Mouse (Mus musculus): Measurements from ENCODE around the gene Them7. TPM values are rescaled to one million over a fixed set of nuclear protein-coding genes. Genes with fewer than 3 reads are reported as not detected.

Them7 gene
- polyA plus RNA-seq, 1 experiment from 2014 or later: 0.87 TPM

GRCm38 (mm10) chr2:105380757-105381319 is 156.7 kb downstream of the Them7 start:
- 71% methylated on average over 3 of the region's 3 CpGs for WGBS
- Histone ChIP-seq H3K4me1 (replicated peaks) (no peaks in the 10 kb centered on the region), H3K4me2 (no peak overlapping the region), H3K9ac (no peak overlapping the region), H3K27me3 (no peaks in the 10 kb centered on the region), H3K9me3 (replicated peaks) (no peaks in the 10 kb centered on the region), H3K27ac (no peak overlapping the region), H3K4me3 (no peak overlapping the region), H3K36me3 (peaks cover 10% of the 10 kb centered on the region; the same call in 1 of the 2 replicates)
- no peak for ATAC-seq (replicated peaks; ENCODE audit: insufficient number of reproducible peaks, insufficient read depth, low FRiP score, low read depth)

DNA sequence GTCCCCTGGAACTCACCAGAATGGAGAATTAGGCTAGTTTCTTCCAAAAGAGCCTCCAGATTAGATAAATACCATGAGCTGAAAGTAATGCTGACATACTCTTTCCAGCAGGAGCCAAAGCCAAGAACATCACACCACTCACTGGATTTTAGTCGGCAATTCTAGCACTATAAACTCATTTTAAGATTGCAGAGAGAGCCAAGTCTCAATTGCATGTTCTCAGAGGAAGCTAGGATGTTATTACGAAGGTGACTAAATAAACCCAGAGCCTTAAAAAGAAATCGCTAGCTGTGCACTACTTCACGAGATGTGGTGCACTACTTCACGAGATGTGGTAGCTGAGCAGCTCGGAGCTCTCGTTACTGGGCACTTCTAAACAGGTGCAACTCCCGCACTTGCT is 158.9 kb downstream of the Them7 start:
- WGBS: 82% methylated on average over 8 of the region's 8 CpGs
- H3K9me3 ChIP-seq (replicated peaks): no peaks in the 10 kb centered on the region
- H3K9ac ChIP-seq: no peak overlapping the region
- no peaks in the 10 kb centered on the region for H3K4me1 ChIP-seq (replicated peaks)
- H3K4me2 ChIP-seq: no peak overlapping the region
- no peak overlapping the region for H3K4me3 ChIP-seq
- no peak overlapping the region for H3K27ac ChIP-seq
- no peaks in the 10 kb centered on the region for H3K27me3 ChIP-seq
- no peak for ATAC-seq (replicated peaks; ENCODE audit: insufficient number of reproducible peaks, insufficient read depth, low FRiP score, low read depth)
- peaks cover 30% of the 10 kb centered on the region for H3K36me3 ChIP-seq

- ATAC-seq (replicated peaks; ENCODE audit: insufficient number of reproducible peaks, insufficient read depth, low FRiP score, low read depth): no peak
Measured at GRCm38 (mm10) chr2:105384998-105385397, 160.9 kb downstream of the Them7 start.

DNA sequence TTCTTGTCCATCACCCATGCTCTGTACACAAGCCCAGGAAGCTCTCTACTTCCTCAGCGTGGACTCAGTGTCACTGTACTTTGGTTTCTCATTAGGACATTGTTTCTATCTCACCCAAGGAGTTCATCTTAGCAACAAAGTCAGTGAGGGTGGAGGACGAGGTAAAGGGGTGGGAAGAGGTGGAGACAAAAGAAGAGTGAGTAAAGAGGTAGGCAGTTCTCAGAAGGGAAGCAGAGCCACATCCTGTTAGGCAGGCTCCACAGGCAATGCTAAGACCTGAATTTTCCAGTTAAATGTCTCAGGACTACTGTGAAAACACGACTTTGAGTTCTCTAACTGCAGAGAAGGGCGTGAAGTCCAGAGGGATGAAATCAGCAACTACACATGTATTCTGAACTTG is 162.3 kb downstream of the Them7 start:
- no peak for ATAC-seq (replicated peaks; ENCODE audit: insufficient number of reproducible peaks, insufficient read depth, low FRiP score, low read depth)
- no peaks in the 10 kb centered on the region for H3K9me3 ChIP-seq (replicated peaks)
- no peak overlapping the region for H3K4me2 ChIP-seq
- no peaks in the 10 kb centered on the region for H3K27me3 ChIP-seq
- H3K27ac ChIP-seq: no peak overlapping the region
- H3K4me1 ChIP-seq (replicated peaks): no peaks in the 10 kb centered on the region
- H3K36me3 ChIP-seq: peaks cover 52% of the 10 kb centered on the region
- no peak overlapping the region for H3K9ac ChIP-seq
- no peak overlapping the region for H3K4me3 ChIP-seq
- WGBS: 80% methylated on average over 4 of the region's 4 CpGs

More at GRCm38 (mm10) chr2:105384998-105385397, 160.9 kb downstream of the Them7 start:
- H3K27ac ChIP-seq: no peak overlapping the region
- H3K4me1 ChIP-seq (replicated peaks): no peaks in the 10 kb centered on the region
- H3K27me3 ChIP-seq: no peaks in the 10 kb centered on the region
- 75% methylated on average over 3 of the region's 3 CpGs for WGBS
- peaks cover 45% of the 10 kb centered on the region for H3K36me3 ChIP-seq
- no peak overlapping the region for H3K9ac ChIP-seq
- no peak overlapping the region for H3K4me2 ChIP-seq
- no peaks in the 10 kb centered on the region for H3K9me3 ChIP-seq (replicated peaks)
- no peak overlapping the region for H3K4me3 ChIP-seq

DNA sequence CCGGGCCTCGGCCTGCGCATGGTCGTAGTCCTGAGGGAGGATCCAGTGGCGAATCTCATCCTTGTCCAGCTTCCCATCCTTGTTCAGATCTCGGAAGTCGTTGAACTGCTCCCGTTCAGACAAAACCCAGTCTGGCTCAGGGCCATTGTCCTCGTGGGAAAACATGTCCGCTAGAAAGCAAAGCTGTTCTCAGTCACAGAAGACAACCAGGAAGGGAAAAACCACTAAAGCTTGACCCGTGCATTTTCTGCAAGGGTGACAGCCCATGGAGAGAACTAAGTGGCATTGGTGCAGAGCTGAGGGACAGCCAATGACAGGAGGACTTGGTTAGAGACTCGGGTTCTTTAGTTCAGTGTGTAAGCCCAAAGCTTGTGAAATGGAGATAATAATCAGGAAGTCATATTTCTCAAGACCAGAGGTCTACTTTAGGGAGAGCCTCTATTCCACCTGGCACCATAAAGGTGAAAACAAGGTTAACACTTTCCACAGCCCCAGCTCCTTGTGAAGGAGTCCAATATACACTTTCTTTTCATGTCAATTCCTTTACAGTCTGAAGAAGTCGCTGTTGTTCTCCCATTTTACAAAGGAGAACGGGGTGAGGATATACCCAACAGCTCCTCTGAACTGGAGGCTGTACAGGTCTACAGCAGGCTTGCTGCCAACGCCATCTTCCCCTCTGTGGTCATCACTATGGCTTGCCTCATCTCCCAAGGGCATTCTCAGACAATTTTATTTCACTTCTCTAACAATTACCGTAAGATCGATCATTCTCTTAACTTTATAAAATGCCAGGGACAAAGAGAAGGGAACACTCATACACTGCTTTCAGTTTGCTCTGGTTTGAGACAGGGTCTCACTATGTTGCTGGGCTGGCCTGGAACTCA is 165.1 kb downstream of the Them7 start:
- no peaks in the 10 kb centered on the region for H3K4me1 ChIP-seq (replicated peaks)
- H3K4me2 ChIP-seq: no peak overlapping the region
- no peak overlapping the region for H3K27ac ChIP-seq
- 81% methylated on average over 17 of the region's 17 CpGs for WGBS
- no peaks in the 10 kb centered on the region for H3K27me3 ChIP-seq
- H3K9ac ChIP-seq: no peak overlapping the region
- ATAC-seq (replicated peaks; ENCODE audit: insufficient number of reproducible peaks, insufficient read depth, low FRiP score, low read depth): no peak
- no peak overlapping the region for H3K4me3 ChIP-seq
- H3K9me3 ChIP-seq (replicated peaks): no peaks in the 10 kb centered on the region
- H3K36me3 ChIP-seq: peaks cover 69% of the 10 kb centered on the region

GRCm38 (mm10) chr2:105390653-105391413 is 166.7 kb downstream of the Them7 start:
- no peak for ATAC-seq (replicated peaks; ENCODE audit: insufficient number of reproducible peaks, insufficient read depth, low FRiP score, low read depth)
- peaks cover 66% of the 10 kb centered on the region for H3K36me3 ChIP-seq
- H3K4me3 ChIP-seq: no peak overlapping the region
- peaks cover 5% of the 10 kb centered on the region; the same call in 1 of the 2 replicates for H3K4me1 ChIP-seq (replicated peaks)
- no peak overlapping the region for H3K9ac ChIP-seq
- H3K27ac ChIP-seq: no peak overlapping the region
- H3K9me3 ChIP-seq (replicated peaks): no peaks in the 10 kb centered on the region
- no peaks in the 10 kb centered on the region for H3K27me3 ChIP-seq
- 63% methylated on average over 6 of the region's 6 CpGs for WGBS
- no peak overlapping the region for H3K4me2 ChIP-seq

DNA sequence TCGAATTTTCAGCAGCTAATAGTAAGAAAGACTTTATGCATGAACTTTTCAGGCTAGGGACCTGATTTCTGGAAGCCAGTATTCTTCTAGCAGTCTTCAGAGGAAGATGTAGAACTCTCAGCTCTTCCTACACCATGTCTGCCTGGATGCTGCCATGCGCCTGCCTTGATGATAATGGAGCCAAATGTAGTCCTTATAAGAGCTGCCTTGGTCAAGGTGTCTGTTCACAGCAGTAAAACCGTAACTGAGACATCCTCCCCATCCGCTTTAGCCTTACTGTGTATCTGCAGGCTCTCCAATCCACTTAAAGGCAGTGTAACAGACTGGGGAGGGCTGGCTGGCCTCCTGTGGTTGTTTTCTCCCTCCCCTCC is 167.3 kb downstream of the Them7 start:
- H3K27ac ChIP-seq: no peak overlapping the region
- no peaks in the 10 kb centered on the region for H3K9me3 ChIP-seq (replicated peaks)
- H3K36me3 ChIP-seq: peaks cover 60% of the 10 kb centered on the region
- H3K9ac ChIP-seq: no peak overlapping the region
- H3K4me2 ChIP-seq: no peak overlapping the region
- WGBS: 84% methylated on average over 4 of the region's 4 CpGs
- H3K4me1 ChIP-seq (replicated peaks): peaks cover 11% of the 10 kb centered on the region
- ATAC-seq (replicated peaks; ENCODE audit: insufficient number of reproducible peaks, insufficient read depth, low FRiP score, low read depth): no peak
- H3K4me3 ChIP-seq: no peak overlapping the region
- H3K27me3 ChIP-seq: no peaks in the 10 kb centered on the region

GRCm38 (mm10) chr2:105392514-105392913 is 168.4 kb downstream of the Them7 start:
- H3K4me2 ChIP-seq: no peak overlapping the region
- WGBS: 35% methylated on average over 2 of the region's 2 CpGs
- H3K9ac ChIP-seq: no peak overlapping the region
- no peak overlapping the region for H3K27ac ChIP-seq
- H3K9me3 ChIP-seq (replicated peaks): no peaks in the 10 kb centered on the region
- ATAC-seq (replicated peaks; ENCODE audit: insufficient number of reproducible peaks, insufficient read depth, low FRiP score, low read depth): no peak
- H3K4me1 ChIP-seq (replicated peaks): peaks cover 22% of the 10 kb centered on the region
- H3K27me3 ChIP-seq: no peaks in the 10 kb centered on the region
- H3K36me3 ChIP-seq: peaks cover 50% of the 10 kb centered on the region
- H3K4me3 ChIP-seq: no peak overlapping the region

- H3K9me3 ChIP-seq (replicated peaks): no peaks in the 10 kb centered on the region
- peaks cover 32% of the 10 kb centered on the region for H3K4me1 ChIP-seq (replicated peaks)
- H3K27me3 ChIP-seq: no peaks in the 10 kb centered on the region
- H3K36me3 ChIP-seq: peaks cover 32% of the 10 kb centered on the region; the same call in 1 of the 2 replicates
- no peak overlapping the region for H3K4me3 ChIP-seq
- 73% methylated on average over 4 of the region's 4 CpGs for WGBS
- H3K4me2 ChIP-seq: no peak overlapping the region
- no peak overlapping the region for H3K9ac ChIP-seq
- no peak for ATAC-seq (replicated peaks; ENCODE audit: insufficient number of reproducible peaks, insufficient read depth, low FRiP score, low read depth)
- no peak overlapping the region for H3K27ac ChIP-seq
Measured at GRCm38 (mm10) chr2:105394375-105394774, 170.3 kb downstream of the Them7 start.

GRCm38 (mm10) chr2:105396066-105396465 is 171.9 kb downstream of the Them7 start:
- Histone ChIP-seq H3K4me1 (replicated peaks) (peaks cover 37% of the 10 kb centered on the region), H3K9ac (no peak overlapping the region), H3K27me3 (no peaks in the 10 kb centered on the region), H3K4me2 (peak overlapping the region; percentile 60; the same call in 1 of the 2 replicates), H3K27ac (no peak overlapping the region), H3K9me3 (replicated peaks) (no peaks in the 10 kb centered on the region), H3K36me3 (peaks cover 26% of the 10 kb centered on the region; the same call in 1 of the 2 replicates), H3K4me3 (no peak overlapping the region)
- no peak for ATAC-seq (replicated peaks; ENCODE audit: insufficient number of reproducible peaks, insufficient read depth, low FRiP score, low read depth)
- 78% methylated on average over 9 of the region's 9 CpGs for WGBS
